Mouse (Mus musculus): Measurements from ENCODE around the gene Taf6l.
"Not testable (repeated sequence)": the region's sequence is repeated elsewhere in the genome, so short reads cannot be mapped to it uniquely, and the experiment has no call there.

The Taf6l gene

GRCm38 (mm10) chr19:8735389-8736159, 50.6 kb downstream of the Taf6l start, which contains the start of gene Wdr74:
Gene Wdr74 (plus strand): TSS chr19:8735827.
- DNase-seq = peak; percentile 96

GRCm38 (mm10) chr19:8734334-8734733, 51.9 kb downstream of the Taf6l start:
- no peak for DNase-seq

- DNase-seq = not testable (repeated sequence)
Measured at GRCm38 (mm10) chr19:8728335-8729099, 57.7 kb downstream of the Taf6l start.

GRCm38 (mm10) chr19:8727495-8728114, 58.6 kb downstream of the Taf6l start:
- DNase-seq = no peak

GRCm38 (mm10) chr19:8726609-8727390, 59.4 kb downstream of the Taf6l start:
- no peak for DNase-seq

- DNase-seq = no peak
Measured at GRCm38 (mm10) chr19:8725081-8725613, 61.1 kb downstream of the Taf6l start.
